Mouse (Mus musculus): ENCODE data around the gene Irf2bp2.

Irf2bp2 gene

DNA sequence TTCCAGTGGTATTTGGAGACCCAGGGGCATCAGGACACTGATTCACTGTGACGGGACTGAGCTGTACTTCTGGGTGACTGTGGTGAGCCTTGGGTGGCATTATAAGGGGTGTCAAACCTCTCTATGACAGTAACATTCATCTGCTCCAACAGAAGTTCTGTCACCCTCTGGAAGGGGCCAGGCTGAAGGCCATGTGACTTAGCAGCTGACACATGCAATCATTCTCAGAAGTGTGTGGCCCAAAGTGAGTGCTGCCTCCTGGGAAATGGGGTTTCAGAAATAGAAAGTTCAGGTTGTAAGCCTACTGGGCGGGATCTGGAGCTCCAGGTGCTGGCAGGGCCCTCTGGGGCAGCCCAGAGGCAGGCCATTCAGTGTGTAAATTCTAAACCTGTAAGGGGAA is 26.1 kb downstream of the Irf2bp2 start:
- DNase-seq (ENCODE audit: low spot score in 2 of 2), result no peak

DNA sequence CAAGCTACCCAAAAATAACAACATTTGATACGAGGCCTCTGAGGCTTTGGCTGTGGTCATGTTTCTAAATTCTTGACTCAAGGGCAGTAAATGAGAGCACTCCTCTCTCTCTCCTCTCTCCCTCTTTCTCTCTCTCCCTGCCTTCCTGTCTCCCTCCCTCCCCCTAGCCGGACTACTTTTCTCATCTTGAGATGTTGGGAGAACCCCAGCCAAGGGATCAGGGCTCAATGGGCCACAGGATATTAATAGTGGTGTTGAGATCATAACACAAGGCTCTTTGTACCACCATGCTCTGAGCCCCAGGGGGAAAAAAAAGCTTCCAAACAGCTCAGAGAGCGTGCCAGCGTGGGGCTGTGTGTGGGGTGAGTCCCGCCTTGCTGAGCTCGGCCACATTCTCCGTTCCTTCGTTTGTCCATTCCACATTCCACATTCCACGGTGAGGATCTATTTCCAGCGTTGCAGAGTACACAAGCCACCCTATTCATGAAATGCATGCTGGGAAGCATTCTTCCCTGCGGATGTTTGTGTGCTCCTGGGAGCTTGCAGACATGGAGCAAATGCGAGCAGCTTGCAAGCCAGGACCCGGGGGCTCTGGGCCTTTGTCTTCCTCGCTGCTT is 27.2 kb downstream of the Irf2bp2 start:
- DNase-seq (ENCODE audit: low spot score in 2 of 2), result peak; percentile 36 to 52

DNA sequence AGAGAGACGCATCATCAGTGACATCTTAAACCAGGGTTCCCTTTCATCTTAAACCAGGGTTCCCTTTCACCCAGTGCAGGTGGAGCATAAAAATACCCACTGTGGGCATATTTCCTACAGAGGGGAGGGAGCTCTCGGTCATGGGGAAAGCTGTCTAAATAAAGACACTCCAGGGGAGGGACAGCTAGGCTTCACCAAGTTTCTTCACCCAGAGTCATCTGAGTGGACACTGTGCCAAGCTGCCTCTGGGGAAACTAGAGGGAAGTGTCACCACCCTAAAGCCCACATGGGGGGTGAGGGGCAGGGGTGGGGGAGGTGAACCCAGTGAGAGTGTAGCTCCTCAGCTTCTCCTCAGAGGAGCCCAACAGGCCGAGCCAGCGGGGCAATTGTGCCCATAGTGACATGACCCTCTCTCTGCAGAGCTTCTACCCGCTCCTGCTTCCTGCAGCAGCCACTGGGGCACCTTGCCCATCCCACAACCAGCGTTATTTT is 27.8 kb downstream of the Irf2bp2 start:
- no peak for DNase-seq (ENCODE audit: low spot score in 2 of 2)

DNA sequence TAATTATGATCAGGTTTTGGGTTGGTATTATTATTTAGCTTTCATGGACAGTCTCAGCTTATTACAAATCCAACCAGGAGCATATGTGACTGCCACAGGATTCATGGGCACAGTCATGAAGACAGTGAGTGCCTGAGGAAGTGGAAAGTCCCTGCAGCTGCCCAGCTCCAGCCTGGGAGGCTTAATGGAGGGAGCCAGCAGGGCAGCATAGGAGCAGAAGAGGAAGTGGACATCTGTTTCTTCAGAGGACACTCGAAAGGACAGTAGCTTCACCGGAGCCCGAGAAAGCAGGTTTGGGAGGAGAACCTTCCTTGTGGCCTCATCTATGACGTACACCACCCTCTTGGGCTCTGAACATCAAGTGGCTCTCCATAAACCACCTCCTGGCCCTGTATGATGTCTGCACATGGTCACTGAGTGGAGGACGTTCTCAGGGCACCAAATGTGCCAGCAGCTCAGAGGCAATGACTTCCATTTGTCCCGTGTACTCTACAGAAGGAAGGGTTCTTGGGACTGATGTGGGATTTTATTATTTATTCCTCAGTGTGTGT is 28.5 kb downstream of the Irf2bp2 start:
- DNase-seq (ENCODE audit: low spot score in 2 of 2), result no peak

DNA sequence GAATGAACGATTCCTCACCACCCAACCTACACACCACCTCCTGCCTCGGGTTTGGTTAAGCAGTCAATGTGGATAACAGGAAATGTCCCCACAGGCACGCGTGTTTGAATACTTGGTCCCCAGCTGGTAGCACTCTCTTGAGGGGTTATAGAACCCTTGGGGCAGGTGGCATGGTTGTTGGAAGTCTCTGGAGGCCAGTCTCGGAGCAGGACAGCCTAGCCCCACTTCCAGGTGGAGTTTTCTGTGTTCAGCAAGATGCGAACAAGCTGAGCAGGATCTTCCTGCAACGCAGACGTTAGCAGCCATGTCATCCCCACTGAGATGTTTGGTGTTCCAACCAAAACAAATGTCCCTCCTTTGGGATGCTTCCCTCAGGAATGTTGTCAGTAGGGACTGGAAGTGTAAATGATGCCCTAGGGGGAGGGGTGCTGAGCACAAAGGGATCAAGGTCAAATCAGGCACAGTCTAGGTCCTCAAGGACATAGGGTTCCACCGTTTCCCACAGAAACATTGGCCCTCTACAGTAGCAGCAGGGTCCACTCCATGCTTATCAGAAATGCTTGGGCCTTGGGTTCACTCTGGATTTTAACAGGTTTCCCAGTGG is 29.1 kb downstream of the Irf2bp2 start:
- no peak for DNase-seq (ENCODE audit: low spot score in 2 of 2)

DNA sequence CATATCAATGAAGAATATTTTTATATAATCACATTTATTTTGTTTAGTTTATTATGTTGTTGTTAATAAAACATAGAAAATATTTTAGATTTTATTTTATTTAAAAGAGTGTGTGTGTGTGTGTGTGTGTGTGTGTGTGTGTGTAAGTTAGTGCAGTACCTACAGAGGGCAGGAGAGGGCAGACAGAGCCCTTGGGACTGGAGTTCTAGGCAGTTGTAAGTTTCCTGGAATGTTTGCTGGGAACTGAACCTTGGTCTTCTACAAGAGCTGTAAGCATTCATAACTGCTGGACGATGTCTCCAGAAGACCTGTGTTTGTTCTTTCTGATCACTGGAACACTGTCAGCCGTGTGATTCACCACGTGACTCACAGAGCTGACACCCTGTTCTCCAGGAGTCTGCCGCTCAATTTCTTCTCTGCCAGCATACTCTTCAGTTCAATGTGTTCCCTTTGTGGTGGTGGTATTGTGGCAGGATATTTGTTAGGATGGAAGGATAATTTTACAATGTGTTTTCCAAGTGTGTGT is 32.4 kb downstream of the Irf2bp2 start:
- DNase-seq (ENCODE audit: low spot score in 2 of 2), result no peak

DNA sequence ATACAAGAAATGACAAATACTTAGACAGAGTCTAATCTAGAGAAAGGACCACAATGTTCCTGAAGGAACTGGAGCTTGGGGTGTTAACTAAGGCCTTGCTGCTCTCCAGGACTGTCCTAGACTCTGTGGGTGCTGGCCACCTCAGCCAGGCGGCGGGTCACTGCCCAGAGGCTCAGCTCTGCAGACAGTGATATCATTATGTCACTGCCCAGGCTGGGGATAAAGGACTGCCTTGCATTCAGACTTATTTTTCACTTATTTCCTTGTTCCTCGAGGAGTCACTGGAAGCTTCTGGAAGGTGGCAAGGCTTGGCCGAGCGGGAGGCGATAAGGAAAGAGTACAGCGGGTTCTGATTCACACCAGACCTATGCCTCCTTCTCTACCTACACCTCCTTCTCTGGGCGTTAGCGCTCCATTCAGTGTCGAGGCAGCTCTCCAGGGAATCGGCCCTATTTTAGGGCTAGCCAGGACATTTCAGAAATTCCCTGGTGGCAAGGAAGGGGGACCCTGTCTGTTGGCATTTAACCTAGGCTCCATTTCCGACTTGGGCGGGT is 35.3 kb downstream of the Irf2bp2 start:
- no peak for DNase-seq (ENCODE audit: low spot score in 2 of 2)

DNA sequence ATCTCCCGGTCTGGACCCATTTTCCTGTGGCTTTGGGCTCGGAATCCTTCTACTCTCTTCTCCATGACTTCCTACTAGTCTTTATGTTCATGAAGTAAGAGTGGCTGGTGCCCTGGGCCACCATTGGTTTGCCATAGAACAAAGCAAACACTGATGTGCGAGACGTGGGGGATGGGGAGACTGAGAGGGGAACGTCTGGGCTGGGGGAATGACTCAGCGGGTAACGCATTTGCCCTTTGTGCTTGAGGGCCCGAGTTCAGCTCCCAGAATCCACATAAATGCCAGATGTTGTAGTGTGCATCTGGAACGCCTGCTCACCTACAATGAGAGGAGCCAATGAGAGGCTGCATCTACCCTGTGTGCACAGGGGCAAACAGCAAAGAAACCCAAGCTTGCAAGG is 36.4 kb downstream of the Irf2bp2 start:
- no peak for DNase-seq (ENCODE audit: low spot score in 2 of 2)

DNA sequence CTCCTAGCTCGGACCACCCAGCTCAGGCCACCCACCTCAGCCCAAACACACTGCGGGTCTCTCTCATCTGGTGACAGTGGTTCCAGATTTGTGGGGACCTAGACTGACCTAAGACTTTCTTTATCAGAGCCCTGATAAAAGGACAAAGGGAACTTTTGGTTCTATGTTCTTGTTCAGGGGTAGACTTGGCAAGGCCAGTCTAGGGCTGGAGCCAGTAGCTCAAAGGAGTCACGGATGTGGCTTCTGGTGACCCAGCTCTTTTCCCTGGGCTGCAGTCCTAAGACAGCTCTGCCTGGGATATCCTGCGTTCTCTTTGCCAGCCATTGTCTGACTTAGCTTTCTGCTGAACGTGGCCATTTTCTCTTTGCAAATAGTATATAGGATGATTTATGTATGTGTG is 37.1 kb downstream of the Irf2bp2 start:
- no peak for DNase-seq (ENCODE audit: low spot score in 2 of 2)

DNA sequence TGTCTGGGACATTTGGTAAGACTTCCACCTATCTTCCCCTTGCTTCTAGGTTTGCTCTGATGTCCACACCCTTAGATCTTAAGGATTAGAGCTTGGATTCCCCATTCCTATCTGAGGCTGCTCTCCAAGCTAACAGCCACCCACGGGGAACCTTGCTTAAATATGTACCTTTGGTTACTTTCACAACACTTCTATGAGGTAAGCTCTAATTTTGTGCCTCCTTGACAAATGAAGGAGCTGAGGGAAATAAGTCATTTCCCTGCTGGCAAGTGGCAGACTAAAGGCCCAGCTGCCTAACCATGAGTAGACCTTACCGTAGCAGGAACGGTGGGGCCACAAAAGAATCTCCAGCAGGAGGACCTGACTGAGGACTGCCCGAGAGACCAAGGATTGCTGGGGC is 39.0 kb downstream of the Irf2bp2 start:
- DNase-seq (ENCODE audit: low spot score in 2 of 2), result no peak

DNA sequence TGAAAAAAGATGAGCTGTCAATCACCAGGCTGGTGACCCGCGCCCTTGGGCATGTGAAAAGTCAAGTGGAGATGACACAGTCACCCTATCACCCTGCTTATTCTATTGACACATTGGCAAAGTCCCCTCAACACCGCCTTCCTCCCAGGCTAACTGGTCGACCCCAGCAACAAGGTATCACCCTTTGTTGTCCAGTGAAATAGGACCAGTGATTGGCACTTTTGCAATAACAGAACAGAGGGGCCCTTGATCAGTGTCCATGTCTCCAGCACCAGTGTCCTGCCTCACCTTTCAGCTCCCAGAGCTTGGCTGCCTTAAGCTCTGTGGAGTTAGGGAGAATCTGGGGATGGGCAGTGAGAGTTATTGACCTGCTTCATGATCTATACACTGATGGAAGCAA is 41.9 kb downstream of the Irf2bp2 start:
- DNase-seq (ENCODE audit: low spot score in 2 of 2), result no peak

DNA sequence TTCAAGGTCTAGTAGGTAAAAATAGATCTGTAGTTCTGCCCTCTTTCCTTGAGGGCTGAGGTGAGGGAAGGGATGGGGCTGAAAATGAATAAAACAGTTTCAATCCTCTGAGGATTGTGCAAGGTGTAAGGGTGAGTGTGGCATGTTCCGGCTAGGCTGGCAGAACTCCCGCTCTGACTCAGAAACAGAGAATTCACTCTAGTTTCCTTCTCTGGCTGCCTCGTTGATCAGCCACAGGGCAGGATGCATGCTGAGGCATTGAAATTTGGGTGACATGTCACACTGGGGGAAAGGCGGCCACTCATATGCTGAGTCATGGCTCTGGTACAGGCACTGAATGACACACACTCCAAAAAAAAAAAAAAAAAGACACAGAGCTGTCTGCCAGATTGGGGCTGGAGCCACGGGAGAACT is 42.8 kb downstream of the Irf2bp2 start:
- DNase-seq (ENCODE audit: low spot score in 2 of 2), result no peak

DNA sequence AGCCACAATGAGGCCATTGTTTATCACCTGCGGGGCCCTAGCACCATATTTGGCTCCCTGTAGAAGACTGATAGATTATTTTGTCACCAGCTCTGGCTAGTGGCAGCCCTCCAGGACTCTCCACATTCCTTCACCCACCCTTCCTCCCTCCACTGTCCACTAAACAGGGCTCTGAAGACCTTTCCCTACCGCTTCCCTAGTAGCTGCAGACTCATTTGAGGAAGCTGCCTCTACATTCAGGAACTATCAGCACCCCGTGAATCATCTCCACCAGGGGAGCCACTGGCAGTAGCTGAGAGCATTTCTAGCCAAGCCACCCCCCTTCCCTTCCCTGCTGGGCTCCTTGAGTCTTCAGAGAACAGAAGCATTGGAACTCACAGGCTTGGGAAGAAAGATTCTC is 45.9 kb downstream of the Irf2bp2 start:
- DNase-seq (ENCODE audit: low spot score in 2 of 2), result no peak

DNA sequence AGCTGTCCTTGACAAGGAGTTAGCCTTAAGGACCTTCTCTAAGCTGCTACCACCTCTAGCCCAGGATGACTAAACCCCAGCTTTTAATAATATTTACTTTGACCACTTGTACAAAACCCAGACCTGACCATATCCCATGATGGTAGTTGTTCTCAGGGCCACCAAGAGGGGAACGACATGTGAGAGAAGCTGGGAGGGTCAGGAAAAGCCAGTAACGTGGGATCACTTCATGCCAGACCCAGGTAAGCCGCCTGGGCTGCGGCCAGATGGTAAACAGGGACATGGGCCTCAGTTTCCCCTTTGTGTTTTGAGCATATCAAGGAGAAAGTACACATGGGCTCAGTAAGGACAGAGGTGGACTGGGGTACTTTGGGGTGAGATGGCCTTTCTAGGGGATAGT is 46.4 kb downstream of the Irf2bp2 start:
- DNase-seq (ENCODE audit: low spot score in 2 of 2), result no peak

DNA sequence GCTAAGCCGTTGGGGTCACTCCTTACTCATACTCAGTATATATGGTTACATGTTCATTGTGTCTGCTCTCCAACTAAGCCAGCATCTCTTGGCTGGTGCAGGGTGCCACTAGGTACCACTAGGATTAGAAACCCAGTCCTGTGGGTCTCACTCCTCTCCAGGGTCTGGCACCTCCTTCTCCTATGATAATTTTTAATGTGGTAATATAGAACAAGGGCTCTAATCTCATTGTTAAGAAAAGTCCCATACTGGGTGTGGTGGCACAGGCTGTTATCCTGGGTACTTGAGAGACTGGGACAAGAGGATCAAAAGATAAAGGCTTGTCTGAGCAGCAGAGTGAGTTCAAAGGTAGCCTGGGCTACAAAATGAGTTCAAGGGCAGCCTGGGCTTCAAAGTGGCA is 47.3 kb downstream of the Irf2bp2 start:
- no peak for DNase-seq (ENCODE audit: low spot score in 2 of 2)

DNA sequence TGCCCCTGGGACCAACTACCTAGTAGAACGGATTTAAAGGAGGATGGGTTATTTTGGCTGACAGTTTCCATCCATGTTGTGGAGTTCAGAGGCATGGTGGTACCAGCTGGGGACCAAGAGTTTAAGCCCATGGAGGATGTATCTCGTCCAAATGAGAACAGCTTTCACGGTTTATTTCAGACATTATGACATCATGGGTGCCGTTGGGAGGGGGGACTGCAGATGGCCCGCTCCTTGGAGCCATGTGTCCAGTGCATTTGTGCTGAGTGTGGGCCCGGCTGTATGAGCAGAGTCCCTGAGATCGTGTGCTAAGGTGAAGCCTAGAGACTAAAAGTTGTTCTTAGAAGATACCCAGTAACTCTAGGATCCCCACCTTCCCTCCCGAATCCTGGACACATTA is 50.4 kb downstream of the Irf2bp2 start:
- DNase-seq (ENCODE audit: low spot score in 2 of 2), result no peak

DNA sequence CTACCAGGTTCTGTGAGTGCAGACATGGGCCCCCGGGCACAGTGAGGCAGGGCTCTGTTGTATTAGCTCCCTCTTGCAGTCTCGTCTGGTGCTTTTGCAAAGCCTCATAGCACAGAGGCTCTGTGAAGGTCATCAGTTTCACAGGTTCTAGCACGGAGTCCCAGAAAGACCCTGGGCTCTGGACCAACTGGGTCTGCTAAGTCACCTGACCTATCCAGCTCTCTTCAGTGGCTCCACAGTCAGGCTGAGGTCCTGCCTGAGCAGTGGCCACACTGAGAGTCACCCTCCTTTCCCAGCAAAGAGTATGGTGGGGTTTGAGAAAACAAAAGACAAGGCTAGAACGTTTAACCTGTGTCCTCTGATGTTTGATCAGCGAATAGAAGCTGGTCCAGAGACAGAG is 51.0 kb downstream of the Irf2bp2 start:
- DNase-seq (ENCODE audit: low spot score in 2 of 2), result no peak

DNA sequence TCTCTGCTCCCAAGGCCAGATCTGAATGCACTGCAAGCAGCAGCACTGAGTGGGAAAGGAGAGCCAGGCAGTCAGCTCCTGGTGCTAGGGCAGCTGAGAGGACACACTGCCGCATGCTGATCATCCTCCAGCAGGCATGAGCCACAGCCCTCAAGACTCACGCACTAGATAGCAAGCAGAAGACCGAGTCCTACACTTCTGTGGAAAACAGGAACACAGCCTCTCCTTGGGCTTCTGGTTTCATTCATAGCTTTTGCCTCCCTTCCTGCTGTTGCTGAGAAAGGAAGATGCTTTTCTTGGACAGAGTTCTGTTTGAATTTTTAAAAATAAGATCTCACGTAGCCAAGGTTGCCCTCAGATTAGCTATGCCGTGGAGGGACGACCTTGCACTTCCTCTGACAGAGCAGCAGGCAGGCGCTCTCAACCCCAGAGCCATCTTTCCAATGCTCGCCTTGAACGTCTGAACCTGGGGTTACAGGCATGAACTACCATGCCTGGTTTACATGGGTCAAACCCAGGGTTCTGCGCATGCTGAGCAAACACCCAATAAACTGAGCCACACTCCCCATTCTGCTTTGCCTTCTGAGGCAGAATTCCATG is 51.6 kb downstream of the Irf2bp2 start:
- no peak for DNase-seq (ENCODE audit: low spot score in 2 of 2)

DNA sequence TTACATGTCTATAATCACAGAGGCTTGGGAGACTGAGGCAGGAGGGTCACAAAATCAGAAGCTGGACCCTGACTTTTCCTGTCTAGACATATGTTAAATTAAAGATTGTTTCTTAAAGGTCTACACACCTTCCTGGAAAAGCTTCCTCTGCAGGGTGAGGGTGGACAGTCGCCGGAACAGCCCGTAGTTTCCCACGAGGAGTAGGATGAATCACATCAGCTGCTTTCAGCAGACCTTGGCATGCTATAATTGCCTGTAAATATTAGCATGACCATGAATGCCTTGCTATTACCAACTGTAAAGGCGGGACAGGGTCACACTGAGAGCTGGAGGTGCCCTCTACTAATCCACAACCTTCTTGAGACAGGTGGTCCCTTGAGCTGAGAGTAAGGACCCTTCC is 53.5 kb downstream of the Irf2bp2 start:
- DNase-seq (ENCODE audit: low spot score in 2 of 2), result no peak

DNA sequence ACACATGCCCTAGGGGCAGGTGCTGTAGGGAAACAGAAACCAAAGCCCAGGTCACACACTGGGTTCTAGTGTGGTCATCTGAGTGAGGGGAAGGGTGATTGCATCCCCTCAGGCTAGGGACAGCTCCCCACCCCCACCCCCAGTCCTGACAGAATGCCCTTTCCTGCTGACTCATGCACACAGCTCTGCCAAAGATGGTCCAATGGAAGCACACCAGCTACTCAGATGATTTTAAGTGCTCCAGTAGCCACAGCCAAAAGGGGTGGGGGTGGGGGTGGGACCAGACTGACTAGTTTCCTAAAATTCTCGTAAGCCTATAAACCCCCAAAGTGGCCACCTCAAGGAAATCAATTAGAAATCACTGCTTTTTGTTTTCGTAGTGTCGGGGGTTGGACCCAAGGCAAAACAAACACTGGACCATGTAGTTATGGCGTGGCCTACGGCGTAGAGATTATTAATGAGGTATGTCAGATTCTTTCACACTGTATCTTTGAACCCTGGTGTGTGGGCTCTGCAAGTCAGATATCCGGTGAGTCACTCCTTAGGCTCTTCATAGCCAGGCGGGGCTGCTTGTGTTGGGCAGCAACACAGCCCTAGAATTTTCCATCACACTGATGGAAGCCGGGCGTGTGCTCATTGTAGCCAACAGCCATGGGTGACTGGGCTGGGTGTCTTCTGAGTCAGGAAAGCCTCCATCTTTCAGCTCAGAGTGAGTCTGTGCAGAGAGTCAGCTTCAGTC is 54.3 kb downstream of the Irf2bp2 start:
- DNase-seq (ENCODE audit: low spot score in 2 of 2), result no peak

DNA sequence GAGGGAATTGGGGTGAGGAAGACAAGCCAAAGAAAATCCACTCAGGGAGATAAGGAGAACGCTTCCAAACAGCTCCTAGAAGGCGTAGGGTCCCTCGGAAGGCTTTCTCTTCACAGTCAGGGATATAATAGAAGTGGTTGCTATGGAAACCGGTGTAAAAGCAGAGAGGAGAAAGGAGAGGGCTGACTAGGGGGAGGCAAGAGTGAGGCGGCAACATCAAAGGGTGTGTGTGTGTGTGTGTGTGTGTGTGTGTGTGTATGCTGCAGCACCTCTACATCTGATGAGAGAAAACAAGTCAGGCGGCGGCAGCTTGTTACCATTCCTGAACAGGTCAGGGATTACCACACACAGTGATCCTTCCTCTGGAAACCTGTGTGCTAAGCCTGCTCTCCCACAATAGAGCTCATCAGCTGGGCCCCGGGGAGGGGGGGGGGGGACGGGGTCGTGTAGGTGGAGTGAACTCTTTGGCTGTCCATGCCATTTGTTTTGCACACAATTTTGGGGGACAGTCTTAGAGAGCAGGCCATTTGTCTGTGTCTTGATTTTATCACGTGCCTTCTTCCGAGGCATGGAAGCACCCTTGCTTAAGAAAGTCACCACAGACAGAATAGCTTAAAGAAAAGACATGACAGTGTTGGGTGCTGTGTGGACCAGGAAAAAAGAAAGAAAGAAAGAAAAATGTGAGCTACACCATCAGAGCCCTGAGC is 55.0 kb downstream of the Irf2bp2 start:
- peak; percentile 64 to 81 for DNase-seq (ENCODE audit: low spot score in 2 of 2)

Measured in frontal cortex, postnatal 10 days (tissue).